Mouse (Mus musculus) C2C12 (cell line): Measurements from ENCODE around the gene Mafg. TPM values are rescaled to one million over a fixed set of nuclear protein-coding genes. Genes with fewer than 3 reads are reported as not detected.
"Not testable (repeated sequence)": the region's sequence is repeated elsewhere in the genome, so short reads cannot be mapped to it uniquely, and the experiment has no call there.

ENCODE experiments used
- H3K27me3 ChIP-seq: one replicate; pipeline ENCODE4 v1.6.1; 2011; ENCODE audit not compliant: control insufficient read depth, insufficient read depth, insufficient read length
- H3K36me3 ChIP-seq: one replicate; pipeline ENCODE4 v1.6.1; 2011; ENCODE audit not compliant: control insufficient read depth, insufficient read depth
- H3K4me3 ChIP-seq: one replicate; pipeline ENCODE4 v1.5.1; 2011; ENCODE audit warnings: mild to moderate bottlenecking, control low read depth; ENCODE audit not compliant: poor library complexity, insufficient read depth, severe bottlenecking
- H3K79me2 ChIP-seq: one replicate; pipeline ENCODE4 v1.6.1; 2011; ENCODE audit not compliant: control insufficient read depth, insufficient read depth
- H3K79me3 ChIP-seq: one replicate; pipeline ENCODE4 v1.6.1; 2011; ENCODE audit warnings: low read depth, control low read depth
- H3ac ChIP-seq: one replicate; pipeline ENCODE3; 2011; ENCODE audit warnings: low read depth; ENCODE audit not compliant: control insufficient read depth, insufficient read length
- CEBPB ChIP-seq: IDR thresholded peaks from one replicate; pipeline ENCODE4 v1.6.1; 2011; ENCODE audit warnings: low read depth, mild to moderate bottlenecking, control low read depth, moderate library complexity
- CTCF ChIP-seq: IDR thresholded peaks from one replicate; pipeline ENCODE4 v1.5.1; 2011; ENCODE audit not compliant: control insufficient read depth, insufficient read depth, insufficient read length
- FOSL1 ChIP-seq: IDR thresholded peaks from one replicate; pipeline ENCODE4 v1.8.0; 2011; ENCODE audit warnings: mild to moderate bottlenecking, low read length; ENCODE audit not compliant: poor library complexity, insufficient read depth, severe bottlenecking
- MAX ChIP-seq: IDR thresholded peaks from one replicate; pipeline ENCODE4 v1.6.1; 2011; ENCODE audit warnings: mild to moderate bottlenecking, control low read depth
- MYOD1 ChIP-seq: IDR thresholded peaks from one replicate; pipeline ENCODE4 v1.6.1; 2011; ENCODE audit warnings: low read depth; ENCODE audit not compliant: control insufficient read depth, insufficient read length
- MYOG ChIP-seq: IDR thresholded peaks from one replicate; pipeline ENCODE4 v1.6.1; 2011; ENCODE audit not compliant: control insufficient read depth, insufficient read length; ENCODE audit errors: extremely low read depth
- USF1 ChIP-seq: IDR thresholded peaks from one replicate; pipeline ENCODE4 v1.6.1; 2011; ENCODE audit warnings: low read depth, mild to moderate bottlenecking, control low read depth, moderate library complexity
- polyA plus RNA-seq: library from polyadenylated mRNA; unstranded; fragments of >200 nt; fragmentation: generic; extraction: Trizol; gene quantifications from one replicate; pipeline ENCODE4 v1.2.1, GENCODE M21; 2012; ENCODE audit warnings: missing spikeins

Gene Mafg
- polyA plus RNA-seq, 1 experiment: 33.3 TPM

GRCm38 (mm10) chr11:120597240-120598235 lies 35.9 kb downstream of the Mafg start:
- Histone ChIP-seq H3K79me3 (peaks cover 59% of the 10 kb centered on the region), H3K79me2 (peaks cover 85% of the 10 kb centered on the region), H3K27me3 (no peaks in the 10 kb centered on the region), H3K36me3 (peaks cover 77% of the 10 kb centered on the region), H3ac (peak overlapping the region; percentile 96), H3K4me3 (peak overlapping the region; percentile 92)
- TF ChIP-seq CEBPB: no peak
- no peak for TF ChIP-seq FOSL1
- no peak for TF ChIP-seq MYOD1
- TF ChIP-seq MAX: no peak

GRCm38 (mm10) chr11:120588531-120588930 lies 44.9 kb downstream of the Mafg start:
- TF ChIP-seq CEBPB (no peak), MYOG (no peak), FOSL1 (no peak), CTCF (no peak), USF1 (no peak)
- Histone ChIP-seq H3K4me3 (no peak overlapping the region), H3K27me3 (no peaks in the 10 kb centered on the region), H3K79me2 (peaks cover 52% of the 10 kb centered on the region), H3ac (no peak overlapping the region), H3K36me3 (peaks cover 98% of the 10 kb centered on the region), H3K79me3 (peaks cover 31% of the 10 kb centered on the region)

GRCm38 (mm10) chr11:120583937-120584336 lies 49.5 kb downstream of the Mafg start:
- no peak for TF ChIP-seq CTCF
- Histone ChIP-seq H3K27me3 (no peaks in the 10 kb centered on the region), H3ac (no peak overlapping the region), H3K4me3 (no peak overlapping the region), H3K79me2 (peaks cover 38% of the 10 kb centered on the region), H3K79me3 (peaks cover 22% of the 10 kb centered on the region), H3K36me3 (peaks cover 73% of the 10 kb centered on the region)

DNA sequence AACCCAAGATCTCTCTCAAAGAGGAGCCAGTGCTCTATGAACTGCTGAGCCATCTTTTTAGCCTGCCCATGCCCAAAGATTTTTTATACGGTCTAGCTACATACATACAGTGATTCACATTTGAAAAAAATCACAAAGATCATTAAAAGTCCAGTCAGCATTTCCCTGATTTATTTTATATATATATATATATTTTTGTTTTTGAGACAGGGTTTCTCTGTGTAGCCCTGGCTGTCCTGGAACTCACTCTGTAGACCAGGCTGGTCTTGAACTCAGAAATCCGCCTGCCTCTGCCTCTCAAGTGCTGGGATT lies 50.5 kb downstream of the Mafg start:
- not testable (repeated sequence) for H3K27me3 ChIP-seq, H3ac ChIP-seq, H3K4me3 ChIP-seq
- peaks cover 40% of the 10 kb centered on the region for H3K79me2 ChIP-seq
- H3K36me3 ChIP-seq: peaks cover 73% of the 10 kb centered on the region
- peaks cover 24% of the 10 kb centered on the region for H3K79me3 ChIP-seq

DNA sequence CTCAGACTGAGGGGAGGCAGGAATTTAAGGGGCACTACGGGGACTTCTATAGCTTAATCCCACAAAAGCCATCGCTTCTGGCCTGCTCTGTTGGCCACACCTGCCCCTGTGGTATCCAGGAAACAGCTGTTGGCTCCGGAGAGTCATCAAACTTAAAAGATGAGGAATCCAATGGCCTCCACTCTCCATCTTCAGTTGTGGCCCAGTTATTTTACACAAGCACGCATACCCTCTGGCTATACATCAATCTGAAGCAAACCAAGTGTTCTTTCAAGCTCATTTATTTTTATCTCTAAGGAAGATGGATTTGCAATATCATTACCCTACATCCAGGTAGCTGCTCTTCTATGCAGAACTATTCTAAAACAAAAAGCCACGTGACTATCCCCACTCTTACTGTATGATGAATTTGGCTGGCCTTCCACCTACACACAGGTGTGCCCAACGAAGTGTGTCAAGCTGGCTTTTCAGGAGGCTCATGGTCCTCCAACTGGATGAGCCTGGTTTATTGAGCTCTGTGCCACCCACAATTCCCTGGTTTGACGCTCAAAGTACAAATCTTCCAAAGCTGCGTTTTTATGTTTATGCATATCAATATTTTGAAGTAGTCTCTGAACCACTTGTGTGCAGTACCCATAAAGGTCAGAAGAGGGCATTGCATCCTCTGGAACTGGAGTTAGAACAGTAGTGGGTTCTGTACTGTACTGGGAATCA lies 51.0 kb downstream of the Mafg start:
- H3ac ChIP-seq: no peak overlapping the region
- no peak overlapping the region for H3K4me3 ChIP-seq
- H3K36me3 ChIP-seq: peaks cover 73% of the 10 kb centered on the region
- peaks cover 24% of the 10 kb centered on the region for H3K79me3 ChIP-seq
- H3K27me3 ChIP-seq: no peaks in the 10 kb centered on the region
- peaks cover 45% of the 10 kb centered on the region for H3K79me2 ChIP-seq
- TF ChIP-seq CEBPB: no peak
- no peak for TF ChIP-seq USF1

GRCm38 (mm10) chr11:120581490-120582267 lies 51.7 kb downstream of the Mafg start, which contains the start of gene Arhgdia:
Gene Arhgdia (minus strand): TSS chr11:120581624.
- Histone ChIP-seq H3K79me3 (peaks cover 24% of the 10 kb centered on the region), H3ac (peak within 1 kb of the TSS; percentile 69), H3K27me3 (no peaks in the 10 kb centered on the region), H3K79me2 (peaks cover 45% of the 10 kb centered on the region), H3K36me3 (peaks cover 73% of the 10 kb centered on the region), H3K4me3 (peak within 1 kb of the TSS; percentile 97)
- TF ChIP-seq MAX: peak; percentile 99
- TF ChIP-seq MYOD1: no peak
- TF ChIP-seq FOSL1: no peak
- peak; percentile 14 for TF ChIP-seq CTCF
- no peak for TF ChIP-seq CEBPB
- no peak for TF ChIP-seq USF1
- TF ChIP-seq MYOG: no peak
